Mouse (Mus musculus): ENCODE results near the gene Eif4a2.

Eif4a2 gene

GRCm38 (mm10) chr16:23135421-23136149, 28.3 kb downstream of the Eif4a2 start:
- intact Hi-C loops (cut with DNase I), result loop anchor here (1.0 kb wide), 1 partner anchor 47 kb away; no protein-coding TSS in a partner anchor

- intact Hi-C loops (cut with DNase I), result no loop called here
Observed at GRCm38 (mm10) chr16:23136406-23136970, 29.2 kb downstream of the Eif4a2 start.

- intact Hi-C loops (cut with DNase I), result no loop called here
Observed at GRCm38 (mm10) chr16:23140911-23141310, 33.7 kb downstream of the Eif4a2 start.

GRCm38 (mm10) chr16:23144326-23144725, 37.1 kb downstream of the Eif4a2 start:
- intact Hi-C loops (cut with DNase I), result no loop called here

- intact Hi-C loops (cut with DNase I), result no loop called here
Observed at GRCm38 (mm10) chr16:23145211-23145610, 38.0 kb downstream of the Eif4a2 start.

- intact Hi-C loops (cut with DNase I), result no loop called here
Observed at GRCm38 (mm10) chr16:23146280-23146679, 39.0 kb downstream of the Eif4a2 start, which contains the start of gene Adipoq. Gene Adipoq (plus strand): TSS chr16:23146536.

- intact Hi-C loops (cut with DNase I), result no loop called here
Observed at GRCm38 (mm10) chr16:23148936-23149335, 41.7 kb downstream of the Eif4a2 start.

- intact Hi-C loops (cut with DNase I), result no loop called here
Observed at GRCm38 (mm10) chr16:23149396-23149795, 42.2 kb downstream of the Eif4a2 start.

- intact Hi-C loops (cut with DNase I), result loop anchor here (1.0 kb wide), 1 partner anchor 252 kb away; no protein-coding TSS in a partner anchor
Observed at GRCm38 (mm10) chr16:23151423-23151822, 44.2 kb downstream of the Eif4a2 start.

GRCm38 (mm10) chr16:23154261-23154660, 47.0 kb downstream of the Eif4a2 start:
- intact Hi-C loops (cut with DNase I), result no loop called here

- intact Hi-C loops (cut with DNase I), result loop anchor here (5.0 kb wide), 1 partner anchor 65 kb away; the partner anchor contains the start of gene St6gal1
Observed at GRCm38 (mm10) chr16:23157013-23157412, 49.8 kb downstream of the Eif4a2 start.

- intact Hi-C loops (cut with DNase I), result loop anchor here (5.0 kb wide), 1 partner anchor 64 kb away; the partner anchor contains the start of gene St6gal1
Observed at GRCm38 (mm10) chr16:23158292-23158691, 51.0 kb downstream of the Eif4a2 start.

- intact Hi-C loops (cut with DNase I), result loop anchor here (5.0 kb wide), 1 partner anchor 63 kb away; the partner anchor contains the start of gene St6gal1
Observed at GRCm38 (mm10) chr16:23158957-23159356, 51.7 kb downstream of the Eif4a2 start.

- intact Hi-C loops (cut with DNase I), result loop anchor here (5.0 kb wide), 1 partner anchor 63 kb away; the partner anchor contains the start of gene St6gal1
Observed at GRCm38 (mm10) chr16:23159749-23160148, 52.5 kb downstream of the Eif4a2 start.

- intact Hi-C loops (cut with DNase I), result no loop called here
Observed at GRCm38 (mm10) chr16:23162116-23162515, 54.9 kb downstream of the Eif4a2 start.

Small RNA genes within 50 kb of the gene (microRNA-seq; reads per million reads assigned to microRNA genes)
- 1.9 to 4.9 reads per million in 2 experiments for gene Gm49346

Measured in adrenal gland (tissue).